Mouse (Mus musculus) intestine, embryonic 15.5 days (tissue): ENCODE results near the gene Pglyrp1. TPM values are rescaled to one million over a fixed set of nuclear protein-coding genes. Genes with fewer than 3 reads are reported as not detected.

Source experiments
- ATAC-seq: fragments of 200-750 bp; cut with Nextera tagmentation; 2 replicates; pipeline ENCODE4 v1.8.0; 2017; ENCODE audit warnings: moderate TSS enrichment, moderate library complexity
- H3K27ac ChIP-seq: fragments of 300-500 bp; sonication (generic); 2 replicates; pipeline ENCODE4 v1.5.1; 2015; ENCODE audit warnings: mild to moderate bottlenecking, inconsistent platforms
- H3K27me3 ChIP-seq: fragments of 300-500 bp; sonication (generic); replicated peaks from 2 replicates; pipeline ENCODE4 v1.6.1; 2015; ENCODE audit warnings: inconsistent platforms
- H3K36me3 ChIP-seq: fragments of 300-500 bp; sonication (generic); 2 replicates; pipeline ENCODE4 v1.6.1; 2015; ENCODE audit warnings: inconsistent platforms
- H3K4me1 ChIP-seq: fragments of 300-500 bp; sonication (generic); replicated peaks from 2 replicates; pipeline ENCODE4 v1.6.1; 2015; ENCODE audit warnings: inconsistent platforms
- H3K4me2 ChIP-seq: fragments of 300-500 bp; sonication (generic); replicated peaks from 2 replicates; pipeline ENCODE4 v1.6.1; 2015; ENCODE audit warnings: mild to moderate bottlenecking, inconsistent platforms
- H3K4me3 ChIP-seq: fragments of 300-500 bp; sonication (generic); replicated peaks from 2 replicates; pipeline ENCODE4 v1.5.1; 2015; ENCODE audit warnings: inconsistent platforms
- H3K9ac ChIP-seq: fragments of 300-500 bp; sonication (generic); 2 replicates; pipeline ENCODE4 v1.6.1; 2015; ENCODE audit warnings: inconsistent platforms
- H3K9me3 ChIP-seq: fragments of 300-500 bp; sonication (generic); 2 replicates; pipeline ENCODE4 v1.6.1; 2016; ENCODE audit warnings: inconsistent platforms
- WGBS: fragments of 180-500 bp; shearing (Covaris S2); methylation state at CpG from one replicate; pipeline ENCODE4 v1.1.7; 2015; 5-methylcytosine and 5-hydroxymethylcytosine counted together
- polyA plus RNA-seq: library from polyadenylated mRNA; unstranded; fragments of >200 nt; fragmentation: Nextera tagmentation; extraction: Ambion mirVana; gene quantifications from 2 replicates; pipeline ENCODE4 v1.2.1, GENCODE M21; 2015

Gene Pglyrp1
- polyA plus RNA-seq, 1 experiment from 2014 or later: 53.1 TPM

GRCm38 (mm10) chr7:18862801-18863200 lies 8.3 kb upstream of the Pglyrp1 start:
- Histone ChIP-seq H3K27me3 (no peaks in the 10 kb centered on the region), H3K4me3 (no peak overlapping the region), H3K36me3 (no peaks in the 10 kb centered on the region), H3K4me1 (peaks cover 7% of the 10 kb centered on the region; the same call in 1 of the 2 replicates), H3K4me2 (no peak overlapping the region), H3K9ac (no peak overlapping the region), H3K9me3 (no peaks in the 10 kb centered on the region), H3K27ac (no peak overlapping the region)
- ATAC-seq: no peak
- 83% methylated on average over 6 of the region's 6 CpGs for WGBS

GRCm38 (mm10) chr7:18868491-18868890 lies 2.6 kb upstream of the Pglyrp1 start:
- ATAC-seq: no peak
- Histone ChIP-seq H3K4me3 (no peak overlapping the region), H3K4me1 (0 out of 2 replicates have a peak, but pooled peaks cover 4% of the 10 kb centered on the region), H3K9me3 (no peaks in the 10 kb centered on the region), H3K27me3 (0 out of 2 replicates have a peak, but pooled peaks cover 2% of the 10 kb centered on the region), H3K27ac (no peak overlapping the region), H3K4me2 (no peak overlapping the region), H3K9ac (no peak overlapping the region), H3K36me3 (no peaks in the 10 kb centered on the region)
- 83% methylated on average over 2 of the region's 2 CpGs for WGBS

- 26% methylated on average over 14 of the region's 14 CpGs for WGBS
- H3K4me2 ChIP-seq: peak overlapping the region; percentile 66
- ATAC-seq: peak; percentile 54
- no peaks in the 10 kb centered on the region for H3K36me3 ChIP-seq
- no peaks in the 10 kb centered on the region for H3K9me3 ChIP-seq
- H3K27ac ChIP-seq: no peak overlapping the region
- 0 out of 2 replicates have a peak, but pooled peaks cover 4% of the 10 kb centered on the region for H3K4me1 ChIP-seq
- H3K4me3 ChIP-seq: peak overlapping the region; percentile 20
- peak overlapping the region; percentile 13 for H3K9ac ChIP-seq
- H3K27me3 ChIP-seq: 0 out of 2 replicates have a peak, but pooled peaks cover 2% of the 10 kb centered on the region
These were observed 1.1 kb downstream of the Pglyrp1 start for GRCm38 (mm10) chr7:18872014-18872802.

- peak overlapping the region; percentile 20 for H3K4me3 ChIP-seq
- H3K27ac ChIP-seq: no peak overlapping the region
- H3K36me3 ChIP-seq: no peaks in the 10 kb centered on the region
- peak overlapping the region; percentile 66 for H3K4me2 ChIP-seq
- WGBS: 2% methylated on average over 7 of the region's 7 CpGs
- H3K4me1 ChIP-seq: 0 out of 2 replicates have a peak, but pooled peaks cover 4% of the 10 kb centered on the region
- no peaks in the 10 kb centered on the region for H3K9me3 ChIP-seq
- ATAC-seq: peak; percentile 53
- peak overlapping the region; percentile 13 for H3K9ac ChIP-seq
- 0 out of 2 replicates have a peak, but pooled peaks cover 2% of the 10 kb centered on the region for H3K27me3 ChIP-seq
These were observed 1.7 kb downstream of the Pglyrp1 start for GRCm38 (mm10) chr7:18872816-18873215.

- H3K4me1 ChIP-seq: 0 out of 2 replicates have a peak, but pooled peaks cover 4% of the 10 kb centered on the region
- 0 out of 2 replicates have a peak, but pooled peaks cover 2% of the 10 kb centered on the region for H3K27me3 ChIP-seq
- H3K4me3 ChIP-seq: peak overlapping the region; percentile 20
- peak overlapping the region; percentile 66 for H3K4me2 ChIP-seq
- no peak overlapping the region for H3K9ac ChIP-seq
- peak; percentile 82 for ATAC-seq
- no peaks in the 10 kb centered on the region for H3K9me3 ChIP-seq
- under 1% methylated on average over 10 of the region's 10 CpGs for WGBS
- H3K27ac ChIP-seq: no peak overlapping the region
- no peaks in the 10 kb centered on the region for H3K36me3 ChIP-seq
These were observed 2.1 kb downstream of the Pglyrp1 start for GRCm38 (mm10) chr7:18873253-18873652.

- H3K4me2 ChIP-seq: no peak overlapping the region
- 71% methylated on average over 5 of the region's 5 CpGs for WGBS
- H3K27ac ChIP-seq: no peak overlapping the region
- H3K27me3 ChIP-seq: 0 out of 2 replicates have a peak, but pooled peaks cover 2% of the 10 kb centered on the region
- no peak overlapping the region for H3K9ac ChIP-seq
- H3K4me1 ChIP-seq: 0 out of 2 replicates have a peak, but pooled peaks cover 4% of the 10 kb centered on the region
- no peaks in the 10 kb centered on the region for H3K36me3 ChIP-seq
- H3K9me3 ChIP-seq: no peaks in the 10 kb centered on the region
- no peak overlapping the region for H3K4me3 ChIP-seq
- peak; percentile 50; the same call in 1 of the 2 replicates for ATAC-seq
These were observed 4.2 kb downstream of the Pglyrp1 start for GRCm38 (mm10) chr7:18875372-18875771.

- Histone ChIP-seq H3K4me3 (no peak overlapping the region), H3K4me2 (no peak overlapping the region), H3K9me3 (no peaks in the 10 kb centered on the region), H3K27me3 (no peaks in the 10 kb centered on the region), H3K36me3 (no peaks in the 10 kb centered on the region), H3K4me1 (no peaks in the 10 kb centered on the region), H3K9ac (no peak overlapping the region), H3K27ac (no peak overlapping the region)
- 70% methylated on average over 7 of the region's 7 CpGs for WGBS
- ATAC-seq: no peak
These were observed 7.6 kb downstream of the Pglyrp1 start for GRCm38 (mm10) chr7:18878691-18879090.

- Histone ChIP-seq H3K27me3 (no peaks in the 10 kb centered on the region), H3K36me3 (no peaks in the 10 kb centered on the region), H3K9me3 (no peaks in the 10 kb centered on the region), H3K27ac (peak overlapping the region; percentile 66), H3K4me2 (peak overlapping the region; percentile 37), H3K4me3 (peak overlapping the region; percentile 8), H3K9ac (no peak overlapping the region), H3K4me1 (no peaks in the 10 kb centered on the region)
- ATAC-seq: peak; percentile 93
- 52% methylated on average over 9 of the region's 9 CpGs for WGBS
These were observed 13.0 kb downstream of the Pglyrp1 start for GRCm38 (mm10) chr7:18883991-18884744.

- Histone ChIP-seq H3K4me2 (peak overlapping the region; percentile 37), H3K4me3 (peak overlapping the region; percentile 8), H3K27me3 (no peaks in the 10 kb centered on the region), H3K9me3 (no peaks in the 10 kb centered on the region), H3K36me3 (no peaks in the 10 kb centered on the region), H3K9ac (peak overlapping the region; percentile 18; the same call in 1 of the 2 replicates), H3K27ac (peak overlapping the region; percentile 66), H3K4me1 (no peaks in the 10 kb centered on the region)
- peak; percentile 53; the same call in 1 of the 2 replicates for ATAC-seq
- WGBS: 46% methylated on average over 13 of the region's 13 CpGs
These were observed 13.8 kb downstream of the Pglyrp1 start for GRCm38 (mm10) chr7:18884745-18885422.

GRCm38 (mm10) chr7:18886963-18887362 lies 15.8 kb downstream of the Pglyrp1 start:
- Histone ChIP-seq H3K9ac (no peak overlapping the region), H3K27ac (no peak overlapping the region), H3K4me3 (no peak overlapping the region), H3K4me2 (no peak overlapping the region), H3K9me3 (no peaks in the 10 kb centered on the region), H3K27me3 (no peaks in the 10 kb centered on the region), H3K4me1 (no peaks in the 10 kb centered on the region), H3K36me3 (peaks cover 4% of the 10 kb centered on the region; the same call in 1 of the 2 replicates)
- no peak for ATAC-seq
- 95% methylated on average over 1 of the region's 1 CpGs for WGBS

GRCm38 (mm10) chr7:18890848-18891247 lies 19.7 kb downstream of the Pglyrp1 start:
- peaks cover 4% of the 10 kb centered on the region; the same call in 1 of the 2 replicates for H3K36me3 ChIP-seq
- no peak overlapping the region for H3K4me3 ChIP-seq
- no peak overlapping the region for H3K27ac ChIP-seq
- H3K9me3 ChIP-seq: no peaks in the 10 kb centered on the region
- peaks cover 7% of the 10 kb centered on the region for H3K27me3 ChIP-seq
- H3K9ac ChIP-seq: no peak overlapping the region
- WGBS: 89% methylated on average over 8 of the region's 8 CpGs
- H3K4me1 ChIP-seq: peaks cover 20% of the 10 kb centered on the region
- no peak overlapping the region for H3K4me2 ChIP-seq
- ATAC-seq: no peak
